Mouse (Mus musculus): Measurements from ENCODE around the gene Dennd4b.
"Not testable (repeated sequence)": the region's sequence is repeated elsewhere in the genome, so short reads cannot be mapped to it uniquely, and the experiment has no call there.

DNA sequence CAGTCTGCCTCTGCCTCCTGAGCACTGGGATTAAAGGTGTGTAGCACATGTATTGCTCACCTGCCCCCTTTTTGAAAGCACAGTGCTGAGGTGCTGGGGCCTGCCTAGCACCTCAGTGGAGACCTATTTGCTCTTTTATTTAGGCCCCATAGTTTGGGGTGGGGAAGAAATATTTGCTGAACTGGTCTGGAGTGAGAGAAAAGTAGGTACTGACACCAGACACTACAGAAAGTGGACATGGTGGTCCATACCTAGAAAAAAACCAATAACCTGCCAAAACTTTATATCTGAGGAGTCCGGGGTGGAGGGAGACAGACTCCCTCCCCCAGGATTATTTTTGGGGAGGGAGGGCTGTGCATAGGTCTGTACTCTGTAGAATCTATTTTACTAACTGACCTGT, 11.8 kb upstream of the Dennd4b start:
- not testable (repeated sequence) for TF ChIP-seq CTCF (IDR thresholded peaks at IDR 0.05; ENCODE audit: control insufficient read depth, insufficient read depth, low read length); POLR2A (IDR thresholded peaks at IDR 0.05; ENCODE audit: borderline replicate concordance, control insufficient read depth, low read depth, low read length)
